Mouse (Mus musculus): Measurements from ENCODE around the gene Gne.

Gne gene

DNA sequence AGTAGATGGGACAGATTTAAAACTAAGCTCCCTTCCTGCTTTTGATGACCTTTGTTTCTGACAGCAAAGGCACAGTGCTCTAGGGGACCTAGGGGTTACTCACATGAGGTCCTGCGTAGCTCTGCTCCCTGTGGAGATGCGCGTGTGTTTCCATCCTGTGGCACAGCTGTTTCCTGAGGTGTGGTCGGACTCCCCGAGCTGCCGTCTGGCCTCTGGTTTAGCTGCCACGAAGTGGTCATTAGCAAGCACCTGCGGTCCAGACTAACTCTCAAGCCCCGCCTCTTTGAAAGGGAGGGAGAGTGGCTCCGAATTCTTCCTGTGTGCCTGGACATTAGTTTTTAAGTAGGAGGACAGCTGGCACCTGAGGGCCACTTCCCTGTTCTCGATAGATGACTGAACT is at the start of gene Gne:
Gne (minus strand) TSS at position 233 of the 400 bp plus-strand sequence.
- peak; percentile 44 for DNase-seq

DNA sequence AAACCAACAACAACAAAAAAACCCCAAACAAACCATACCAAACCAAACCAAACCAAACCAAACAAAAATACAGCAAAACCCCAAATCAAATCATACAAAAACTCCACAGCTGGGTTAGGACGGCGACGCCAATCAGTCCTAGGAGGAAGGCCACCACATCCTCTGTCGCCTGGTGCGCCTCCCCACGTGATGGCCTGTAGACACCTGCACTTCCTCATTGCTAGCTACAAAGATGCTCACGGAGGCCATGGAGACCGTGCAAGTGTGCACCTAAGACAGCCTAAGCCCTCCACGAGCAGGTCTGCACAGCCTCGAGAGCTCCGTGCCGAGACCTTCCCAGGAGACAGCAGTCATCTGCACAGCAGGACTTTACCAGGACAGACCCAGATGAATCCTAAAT is 42.8 kb upstream of the Gne start:
- no peak for DNase-seq

DNA sequence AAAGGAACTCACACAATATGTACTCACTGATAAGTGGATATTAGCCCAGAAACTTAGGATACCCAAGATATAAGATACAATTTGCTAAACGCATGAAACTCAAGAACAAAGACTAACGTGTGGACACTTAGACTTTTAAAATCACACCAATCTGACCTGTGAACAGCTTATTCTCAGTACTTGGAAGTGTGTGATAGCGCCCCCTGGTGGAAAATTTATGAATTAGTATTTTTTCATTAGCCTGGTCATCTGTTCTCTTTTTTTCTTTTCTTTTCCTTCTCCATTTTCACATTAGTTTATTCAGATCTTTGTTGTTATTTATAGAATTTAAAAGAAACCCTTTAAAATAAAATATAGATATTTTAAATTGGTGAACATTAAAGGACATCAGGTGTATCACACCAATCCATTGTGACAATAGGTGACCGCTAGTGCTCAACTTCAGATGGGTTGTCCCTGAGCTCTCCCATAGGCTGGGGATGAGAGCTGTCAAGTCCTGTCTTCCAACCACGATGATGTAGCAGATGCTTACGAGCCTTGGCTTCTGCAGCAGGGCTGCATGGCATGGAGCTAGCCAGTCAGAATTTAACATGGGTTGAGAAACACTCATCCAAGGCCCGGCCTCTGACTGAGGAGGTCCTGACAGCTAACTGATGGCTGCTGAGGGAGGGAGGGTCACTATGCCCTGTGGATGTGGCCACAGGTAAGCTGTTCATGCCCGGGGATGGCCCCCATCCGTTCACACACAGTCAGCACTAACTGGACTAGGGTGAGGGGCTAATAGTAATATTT is 35.6 kb upstream of the Gne start:
- peak; percentile 72 for DNase-seq

DNA sequence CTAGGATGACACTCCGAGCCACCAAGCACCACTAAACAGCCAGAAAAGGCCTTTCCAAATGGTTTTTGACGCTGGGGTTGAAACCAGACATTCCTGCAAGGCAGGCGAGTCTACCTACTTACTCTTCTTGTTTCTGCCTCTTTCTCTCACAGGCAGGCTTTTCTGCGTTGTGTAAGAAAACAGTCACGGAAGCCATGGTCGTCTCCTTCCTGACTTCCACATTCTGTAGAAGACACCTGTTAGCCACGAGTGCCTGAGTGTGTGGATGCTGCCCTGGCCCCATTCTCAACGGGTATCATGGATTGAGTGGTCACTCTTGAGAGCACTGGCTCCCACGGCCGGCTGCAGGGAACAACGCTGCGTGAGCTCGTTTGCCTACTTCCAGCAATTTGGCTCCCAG is 31.1 kb upstream of the Gne start:
- DNase-seq, result no peak

DNA sequence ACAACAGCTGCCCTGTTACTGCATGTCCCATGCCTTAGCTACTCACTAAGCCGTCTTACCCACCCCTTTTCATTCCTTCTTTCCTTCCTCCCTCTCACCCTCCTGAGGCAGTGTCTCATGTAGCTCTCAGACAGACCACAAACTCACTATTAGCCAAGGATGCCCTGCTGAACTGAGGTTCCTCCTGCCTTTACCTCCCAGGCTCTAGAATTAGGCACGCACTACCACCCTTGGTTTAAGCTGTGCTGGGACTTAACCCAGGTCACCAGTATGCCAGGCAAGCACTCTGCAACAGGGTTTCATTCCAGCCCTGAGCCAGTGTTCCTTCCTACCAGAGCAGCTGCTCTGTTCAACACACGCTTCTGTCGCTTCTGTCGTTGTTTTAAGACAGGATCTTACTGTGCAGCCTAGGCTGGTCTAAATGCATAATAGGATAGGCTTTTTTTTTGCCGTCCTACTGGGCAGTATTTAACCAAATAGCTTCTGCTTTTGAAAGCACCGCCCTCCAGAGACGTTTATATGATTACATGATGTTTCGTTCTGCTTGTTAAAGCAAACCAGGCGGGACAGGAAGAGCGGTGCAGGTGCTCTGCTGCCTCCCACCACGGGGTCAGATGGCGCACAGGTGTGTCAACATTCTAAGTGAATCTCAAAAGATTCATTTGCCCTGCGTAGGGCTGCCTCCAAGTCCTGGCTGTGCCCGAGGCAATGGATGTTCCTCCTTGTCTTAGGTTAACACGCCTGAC is 29.6 kb upstream of the Gne start:
- no peak for DNase-seq

DNA sequence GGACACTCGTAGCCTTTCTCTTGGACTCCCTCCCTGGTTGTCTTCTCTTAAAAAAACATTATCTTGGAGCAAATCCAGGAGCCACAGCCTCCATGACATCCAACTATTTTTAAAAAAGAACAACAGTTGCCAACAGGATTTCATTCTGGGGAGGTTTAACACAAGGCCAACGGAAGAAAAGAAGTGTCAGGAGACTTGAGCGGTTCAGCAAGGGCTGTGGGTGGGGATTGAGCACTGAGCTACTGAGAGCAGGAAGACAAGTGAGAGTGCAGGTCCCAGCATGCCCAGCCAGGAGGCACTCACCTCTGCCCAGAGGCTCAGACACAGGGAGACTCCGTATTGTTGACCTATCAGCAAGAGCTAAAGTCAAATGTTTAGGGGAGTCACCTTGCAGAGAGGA is 28.8 kb upstream of the Gne start:
- DNase-seq, result peak; percentile 24

DNA sequence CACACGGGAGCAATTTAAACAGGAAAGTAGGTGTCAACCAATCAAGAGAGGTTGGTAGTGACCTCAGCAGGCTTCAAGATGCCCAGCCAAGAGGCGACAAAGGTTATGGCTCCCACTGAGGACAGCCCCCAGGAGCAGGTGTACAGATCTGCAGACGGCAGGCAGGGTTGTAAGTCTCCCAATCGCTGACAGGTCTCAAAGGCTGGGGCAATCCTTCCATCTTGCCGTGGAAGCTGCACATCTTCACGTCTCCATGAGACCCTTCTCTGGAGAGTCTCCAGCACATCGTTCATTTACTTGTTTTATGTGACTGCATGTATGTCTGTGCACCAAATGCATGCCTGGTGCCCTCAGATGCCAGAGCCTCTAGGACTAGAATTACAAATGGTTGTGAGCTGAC is 26.8 kb upstream of the Gne start:
- DNase-seq, result no peak

DNA sequence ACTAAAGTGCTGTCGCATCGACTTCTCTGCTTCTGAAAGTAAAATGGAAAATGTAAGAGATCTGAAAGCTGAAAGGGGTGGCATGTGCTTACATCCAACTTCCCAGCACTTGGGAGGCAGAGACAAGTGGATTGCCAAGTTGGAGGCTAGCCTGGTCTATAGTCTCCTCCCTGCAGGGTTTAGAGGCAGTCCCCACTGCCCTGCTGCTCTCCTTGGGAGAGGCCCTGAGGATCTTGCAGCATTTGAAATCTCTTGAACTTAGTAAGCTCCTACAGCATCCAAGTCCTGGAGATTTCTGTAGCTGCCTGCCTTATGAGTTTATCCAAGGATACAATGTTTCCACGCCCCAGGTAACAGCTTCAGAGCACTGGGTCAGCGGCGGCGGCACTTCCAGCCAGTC is 24.3 kb upstream of the Gne start:
- DNase-seq, result no peak

DNA sequence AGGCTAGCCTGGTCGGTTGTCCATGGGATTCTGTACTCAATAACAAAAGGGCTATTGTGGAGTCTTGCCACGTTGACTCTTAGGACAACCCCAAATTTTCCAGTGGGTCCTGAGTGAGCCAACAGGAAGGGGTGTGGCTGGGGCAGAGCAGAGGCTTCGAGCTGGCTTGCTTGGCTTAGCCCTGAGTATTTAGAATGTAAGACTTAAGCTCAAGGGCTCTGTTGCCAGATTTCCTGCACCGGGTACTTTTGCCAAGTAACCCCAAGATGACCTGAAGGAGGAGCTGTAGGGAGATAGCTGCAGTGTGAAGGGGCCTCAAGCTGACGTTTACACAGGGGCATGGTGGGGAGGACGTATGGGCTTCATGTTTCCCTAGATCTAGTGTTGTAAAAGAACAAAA is 23.4 kb upstream of the Gne start:
- peak; percentile 45 for DNase-seq

DNA sequence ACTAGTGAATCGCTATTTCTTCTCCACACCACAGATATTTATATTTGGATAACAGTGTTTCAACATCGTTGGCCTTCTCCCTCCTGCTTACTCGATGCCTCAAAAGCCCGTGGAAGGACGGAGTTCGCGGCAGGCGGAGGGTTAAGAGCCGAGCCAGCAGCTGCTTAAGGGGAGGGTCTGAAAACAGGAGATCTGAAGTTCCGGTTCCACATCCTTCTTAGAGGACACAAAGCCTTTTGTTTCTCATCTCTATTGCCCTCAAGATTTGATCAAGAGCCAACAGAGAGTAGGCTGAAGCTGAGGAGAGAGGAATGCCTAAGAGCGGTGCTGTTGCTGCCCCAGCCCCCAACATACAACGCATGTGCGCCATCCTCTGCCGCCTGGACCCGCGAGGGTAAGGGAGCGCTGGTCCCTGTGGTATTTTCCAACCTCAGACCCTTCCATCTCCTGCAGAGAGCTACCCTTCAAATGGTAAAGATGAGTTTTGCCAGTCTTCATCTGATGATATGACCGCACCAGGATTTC is 22.4 kb upstream of the Gne start:
- DNase-seq, result no peak

DNA sequence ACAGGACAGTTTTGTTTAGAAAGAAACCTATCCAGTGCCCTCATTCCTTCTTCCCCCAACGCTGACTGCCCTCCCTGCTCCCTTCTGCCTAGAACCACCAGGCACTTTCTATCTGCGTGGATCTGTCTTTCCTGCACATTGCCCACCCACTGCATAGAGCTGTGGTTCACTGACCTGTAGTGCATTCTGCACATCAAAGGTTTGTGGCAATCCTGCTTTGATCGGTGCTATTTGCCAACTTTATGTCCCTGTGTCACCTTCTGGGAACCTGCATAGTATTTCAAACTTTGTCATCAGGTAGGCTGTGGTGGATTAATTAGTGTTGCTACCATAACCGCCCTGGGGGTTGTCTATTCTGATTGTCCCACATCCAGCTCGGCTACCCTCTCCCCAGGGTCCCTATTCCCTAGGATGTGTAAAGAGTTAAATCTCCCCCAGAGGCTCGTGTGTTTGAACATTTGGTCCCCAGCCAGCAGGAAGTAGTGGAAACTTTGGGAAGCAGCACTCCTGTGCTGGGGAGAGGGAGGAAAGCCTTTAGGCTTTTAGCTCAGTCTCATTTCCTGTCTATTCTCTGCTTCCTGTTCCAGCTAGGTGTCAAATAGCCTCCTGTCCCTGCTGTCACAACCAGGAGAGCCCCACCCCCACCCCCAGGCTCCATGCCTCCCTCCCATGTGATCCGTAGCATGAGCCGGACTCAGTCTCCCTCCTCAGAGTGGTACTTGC is 20.4 kb upstream of the Gne start:
- DNase-seq, result peak; percentile 16

DNA sequence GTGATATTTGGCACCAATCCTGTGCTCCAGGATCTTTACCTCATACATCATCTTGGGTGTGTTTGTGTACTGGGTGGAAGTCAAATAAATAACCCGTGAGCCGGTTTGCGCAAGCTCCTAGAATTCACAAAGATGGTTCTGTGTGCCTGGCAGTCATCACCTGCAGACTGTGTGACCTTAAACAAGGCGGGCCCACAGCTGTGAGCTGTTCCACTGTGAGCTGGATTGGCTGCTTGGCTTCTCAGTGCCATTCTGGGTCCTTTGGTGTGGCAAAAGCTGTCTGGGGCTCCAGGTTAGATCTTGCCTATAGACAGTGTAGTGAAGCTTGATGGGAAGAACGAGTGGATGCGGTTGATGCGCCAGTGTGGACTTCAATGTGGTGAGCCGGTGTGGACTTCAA is 19.6 kb upstream of the Gne start:
- DNase-seq, result no peak

DNA sequence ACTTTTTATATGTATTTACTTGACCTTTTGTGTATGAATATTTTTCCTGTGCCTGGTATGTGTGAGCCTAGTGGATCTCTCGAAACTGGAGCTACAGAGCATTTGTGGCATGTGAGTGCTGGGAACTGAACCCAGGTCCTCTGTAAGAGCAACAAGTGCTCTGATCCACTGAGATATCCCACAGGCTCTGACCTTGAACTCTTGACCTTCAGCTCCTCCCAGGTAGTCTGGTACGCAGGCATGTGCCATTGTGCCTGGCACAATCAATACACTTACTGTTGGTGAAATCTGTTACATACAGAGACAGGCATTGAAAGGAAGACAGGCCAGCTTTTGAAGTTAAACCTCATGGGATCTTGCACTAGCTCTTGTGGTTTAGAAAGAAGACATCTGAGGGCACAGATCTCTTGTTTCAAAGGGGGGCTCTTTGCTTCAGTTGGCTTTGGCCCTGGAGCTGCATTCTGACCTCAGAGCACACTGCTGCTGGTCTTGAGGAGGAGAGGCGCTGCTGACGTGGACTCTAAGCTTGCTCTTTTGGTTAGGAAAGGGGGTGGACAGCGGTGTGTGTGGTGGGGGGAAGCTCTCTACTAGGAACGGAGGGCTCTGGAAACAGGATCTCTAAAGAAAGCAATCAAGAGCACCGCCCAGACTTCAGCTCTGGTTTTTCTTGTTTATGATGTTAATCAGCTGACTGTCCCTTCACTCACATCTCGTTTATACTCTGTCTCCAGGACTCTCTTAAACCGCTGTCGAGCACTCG is 13.8 kb upstream of the Gne start:
- DNase-seq, result no peak

DNA sequence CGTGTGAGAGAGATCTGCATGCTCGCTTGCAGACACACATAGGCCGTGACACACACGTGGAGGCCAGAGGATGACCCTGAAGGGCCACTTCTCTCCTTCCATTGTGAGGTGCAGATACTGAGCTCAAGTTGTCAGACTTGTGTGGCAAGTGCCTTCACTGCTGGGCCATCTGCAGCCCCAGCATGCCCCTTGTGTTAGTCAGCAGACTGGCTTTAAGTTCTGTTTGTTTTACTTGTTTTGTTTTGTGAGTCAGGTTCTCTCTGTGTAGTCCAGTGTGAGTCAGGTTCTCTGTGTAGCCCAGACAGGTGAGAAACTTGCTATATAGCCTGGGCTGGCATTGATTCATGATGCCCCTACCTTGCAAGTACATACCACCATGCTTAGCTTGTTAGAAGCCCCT is 10.5 kb upstream of the Gne start:
- no peak for DNase-seq

DNA sequence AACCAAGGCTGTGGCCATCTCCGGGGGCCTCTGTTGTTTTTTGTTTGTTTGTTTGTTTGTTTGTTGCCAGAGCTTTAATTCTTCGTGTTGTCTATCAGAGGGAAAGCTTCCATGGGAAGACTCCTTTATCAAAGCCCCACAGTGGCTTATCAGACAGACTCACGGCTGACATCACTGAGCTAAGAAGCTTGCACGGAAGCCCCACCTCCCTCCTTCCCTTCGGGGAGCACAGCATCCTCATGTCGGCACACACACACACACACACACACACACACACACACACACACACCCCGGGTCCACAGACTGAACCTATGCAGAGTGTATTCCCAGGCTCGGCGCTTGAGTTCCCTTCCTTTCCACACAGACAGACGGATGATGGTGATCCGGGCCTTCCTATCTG is 8.4 kb upstream of the Gne start:
- DNase-seq, result no peak

DNA sequence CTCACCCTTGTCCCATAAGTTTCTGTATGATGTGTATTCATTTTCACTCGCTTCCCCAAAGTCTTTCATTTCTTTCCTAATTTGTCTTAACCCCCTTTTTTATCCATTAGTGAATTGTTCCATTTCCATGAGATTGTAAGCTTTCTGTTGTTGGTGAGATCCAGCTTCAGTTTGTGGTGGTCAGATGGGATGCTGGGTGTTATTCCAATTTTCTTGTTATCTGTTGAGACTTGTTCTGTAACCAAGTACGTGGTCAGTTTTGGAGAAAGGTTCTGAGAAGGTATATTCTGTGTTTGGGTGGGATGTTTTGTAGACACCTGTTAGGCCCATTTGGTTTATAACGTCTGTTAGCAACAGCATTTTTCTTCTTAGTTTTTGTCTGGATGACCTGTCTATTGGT is 1.6 kb upstream of the Gne start:
- no peak for DNase-seq

DNA sequence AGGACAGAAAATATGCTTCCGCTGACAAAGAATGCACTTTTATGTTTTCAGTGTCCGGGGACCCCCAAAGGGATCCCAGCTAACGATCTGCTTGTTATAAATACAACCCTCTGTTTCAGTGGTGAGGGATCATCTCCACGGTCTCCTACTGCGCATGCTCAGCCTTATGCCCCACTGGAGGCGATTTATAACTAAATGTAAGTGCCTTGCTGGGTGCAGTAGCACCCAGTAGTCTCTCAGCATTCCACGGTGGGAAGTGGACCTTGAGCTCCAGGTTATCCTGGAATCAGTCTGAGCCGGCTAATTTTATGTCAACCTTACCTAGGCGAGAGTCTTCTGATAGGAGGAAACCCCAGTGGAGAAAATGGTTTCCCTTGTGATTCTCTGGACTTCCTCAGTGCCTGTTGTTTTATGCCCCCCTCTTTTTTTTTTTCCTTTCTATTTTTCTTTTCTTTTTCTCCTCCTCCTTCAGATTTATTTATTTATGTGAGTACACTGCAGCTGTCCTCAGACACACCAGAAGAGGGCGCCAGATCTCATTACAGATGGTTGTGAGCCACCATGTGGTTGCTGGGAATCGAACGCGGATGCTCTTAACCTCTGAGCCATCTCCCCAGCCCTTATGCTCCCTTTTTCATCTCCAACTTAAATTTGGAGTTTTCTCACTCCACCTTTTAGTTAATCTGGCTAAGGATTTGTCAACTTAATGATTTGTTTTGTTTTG is 787 bp upstream of the Gne start:
- no peak for DNase-seq

DNA sequence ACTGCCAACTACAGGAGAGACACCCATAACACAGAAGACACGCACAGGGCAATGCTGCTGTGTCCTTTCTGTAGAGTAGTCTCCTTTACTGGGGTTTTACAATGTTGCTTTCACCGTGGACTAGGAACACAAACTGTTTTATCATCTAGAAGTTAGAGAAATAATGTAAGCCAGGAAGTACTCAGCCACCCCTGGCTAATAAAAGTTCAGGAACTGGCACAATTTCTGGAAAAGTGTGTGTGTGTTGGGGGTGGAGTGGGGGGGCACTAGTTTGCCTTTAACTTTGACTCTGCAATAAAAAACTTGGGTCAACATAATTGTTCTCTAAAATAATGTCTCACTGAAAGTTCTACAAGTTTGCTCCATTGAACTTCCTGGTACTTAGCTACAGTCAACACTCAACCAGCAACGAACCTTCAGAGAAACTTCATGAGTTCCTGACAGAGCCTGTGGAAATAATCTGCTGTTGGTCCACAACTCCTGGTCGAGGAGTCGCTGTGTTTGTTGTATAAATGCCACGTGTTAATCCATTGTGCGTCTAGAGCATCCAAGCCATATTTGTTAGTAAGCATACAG is 5.5 kb downstream of the Gne start:
- DNase-seq, result no peak

DNA sequence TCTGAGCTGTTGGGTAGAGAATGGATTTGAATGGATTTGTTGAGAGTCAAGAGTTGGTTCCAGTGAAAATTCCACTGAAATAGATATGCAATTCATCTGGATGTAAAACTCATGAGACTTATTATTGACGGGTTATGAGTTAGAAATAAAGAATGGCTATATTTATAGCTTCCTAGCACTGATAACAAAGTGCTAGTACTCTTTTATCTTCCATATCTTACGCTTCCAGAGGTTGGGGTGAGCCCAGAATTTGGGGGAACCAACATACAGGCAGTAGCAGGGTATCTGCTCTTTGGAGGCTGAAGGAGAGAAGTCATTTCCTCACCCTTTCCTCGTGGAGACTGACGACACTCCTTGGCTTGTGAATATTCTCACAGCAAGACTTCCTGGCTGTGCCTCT is 9.6 kb downstream of the Gne start:
- no peak for DNase-seq

DNA sequence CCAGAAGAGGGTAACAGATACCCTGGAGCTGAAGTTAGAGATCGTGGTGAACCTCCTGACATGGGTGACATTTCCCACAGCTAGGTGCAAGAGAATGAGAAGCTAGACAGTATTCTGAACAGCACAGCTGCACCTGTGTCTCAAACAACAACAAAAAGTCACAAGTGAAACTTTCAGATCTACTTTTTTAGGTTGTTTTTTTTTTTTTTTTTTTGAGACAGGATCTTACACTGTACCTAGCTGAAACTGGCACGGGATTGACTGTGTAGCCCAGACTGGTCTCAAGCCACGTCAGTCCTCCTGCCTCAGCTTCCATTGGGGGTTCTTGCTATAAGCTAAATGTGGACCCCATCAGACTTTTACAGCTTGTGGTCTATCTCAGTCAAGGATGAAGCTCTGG is 10.2 kb downstream of the Gne start:
- DNase-seq, result no peak

DNA sequence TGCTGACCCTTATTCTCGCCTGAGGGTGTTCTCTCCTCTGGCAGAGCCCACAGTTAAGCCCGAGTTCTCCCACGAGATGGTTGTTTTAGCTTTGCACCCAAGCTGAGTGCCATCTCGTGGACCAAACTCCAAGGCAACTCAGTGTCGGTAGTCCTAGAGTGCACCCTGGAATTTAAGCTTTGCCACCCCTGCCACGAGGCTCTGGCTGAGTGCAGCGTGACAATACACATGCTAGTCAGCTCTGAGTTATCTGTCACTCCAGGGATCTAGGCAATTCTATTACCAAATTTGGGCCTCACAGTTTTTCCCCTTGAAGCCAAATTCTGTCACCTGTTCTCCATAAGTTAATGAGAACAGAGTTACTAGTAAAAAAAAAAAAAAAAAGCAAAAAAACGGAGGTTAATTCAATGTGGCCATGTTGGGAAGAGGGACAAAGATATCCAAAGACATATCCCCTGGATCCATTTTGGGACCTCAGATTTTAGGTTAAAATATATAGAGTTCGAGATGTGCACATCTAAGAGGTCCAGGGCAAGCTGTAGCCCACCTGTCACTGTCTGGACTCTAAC is 11.0 kb downstream of the Gne start:
- DNase-seq, result no peak

Data from kidney, adult 9 months (tissue).